Mouse (Mus musculus) liver, embryonic 14.5 days (tissue): Measurements from ENCODE around the gene C1qtnf2. TPM values are rescaled to one million over a fixed set of nuclear protein-coding genes. Genes with fewer than 3 reads are reported as not detected.

Experiments used
- ATAC-seq: fragments of 200-750 bp; cut with Nextera tagmentation; 2 replicates; pipeline ENCODE4 v1.8.0; 2017; ENCODE audit warnings: moderate number of reproducible peaks, mild to moderate bottlenecking, moderate library complexity; ENCODE audit not compliant: insufficient read depth
- DNase-seq, 3 experiments: peaks; one replicate each; pipeline ENCODE4 v3.0.0-alpha.2; 2012 to 2013; ENCODE audit warnings: low read depth in 3 of 3, low spot score in 3 of 3
- H3K27ac ChIP-seq: fragments of 300-500 bp; sonication (generic); 2 replicates; pipeline ENCODE4 v1.5.1; 2014; ENCODE audit warnings: moderate library complexity, mild to moderate bottlenecking, control low read depth, inconsistent platforms
- H3K27me3 ChIP-seq: fragments of 300-500 bp; sonication (generic); 2 replicates; pipeline ENCODE4 v1.6.1; 2014; ENCODE audit warnings: mild to moderate bottlenecking, low read length, moderate library complexity; ENCODE audit not compliant: control insufficient read depth, insufficient read depth
- H3K36me3 ChIP-seq: fragments of 300-500 bp; sonication (generic); replicated peaks from 2 replicates; pipeline ENCODE4 v1.6.1; 2014; ENCODE audit warnings: low read depth; ENCODE audit not compliant: control insufficient read depth, insufficient read depth
- H3K4me1 ChIP-seq, 2 experiments: fragments of 200-500 bp in 1 of 2; fragments of 300-500 bp in 1 of 2; sonication (generic) in 1 of 2; replicated peaks; 2 replicates each; pipeline ENCODE4 v1.6.1; 2012 to 2014; ENCODE audit warnings: antibody characterized with exemption in 1 of 2, inconsistent platforms in 1 of 2, low read length in 1 of 2; ENCODE audit not compliant: control insufficient read depth in 2 of 2, insufficient read depth in 2 of 2
- H3K4me2 ChIP-seq: fragments of 300-500 bp; sonication (generic); 2 replicates; pipeline ENCODE4 v1.6.1; 2014; ENCODE audit warnings: low read depth, mild to moderate bottlenecking, control low read depth, moderate library complexity
- H3K4me3 ChIP-seq, 2 experiments: fragments of 200-500 bp in 1 of 2; fragments of 300-500 bp in 1 of 2; sonication (generic) in 1 of 2; 2 replicates each; pipeline ENCODE4 v1.5.1; 2012 to 2014; ENCODE audit warnings: low read depth in 2 of 2, low read length in 2 of 2, mild to moderate bottlenecking in 2 of 2, control low read depth in 1 of 2, inconsistent platforms in 1 of 2, moderate library complexity in 1 of 2; ENCODE audit not compliant: insufficient read depth in 1 of 2
- H3K9ac ChIP-seq: fragments of 300-500 bp; sonication (generic); replicated peaks from 2 replicates; pipeline ENCODE4 v1.6.1; 2014; ENCODE audit warnings: mild to moderate bottlenecking, control low read depth, moderate library complexity
- H3K9me3 ChIP-seq: fragments of 300-500 bp; sonication (generic); 2 replicates; pipeline ENCODE4 v1.6.1; 2016; ENCODE audit warnings: low read length, mixed read lengths; ENCODE audit not compliant: control insufficient read depth
- CTCF ChIP-seq: IDR thresholded peaks from 2 replicates; pipeline ENCODE4 v1.5.1; 2016; ENCODE audit warnings: antibody characterized with exemption, low read depth, control low read depth
- EP300 ChIP-seq: IDR thresholded peaks from 2 replicates; pipeline ENCODE4 v1.6.1; 2016; ENCODE audit warnings: antibody characterized with exemption, low read depth
- WGBS: fragments of 180-500 bp; shearing (Covaris S2); extraction: QIAGEN DNeasy Blood & Tissue Kit; methylation state at CpG from one replicate; pipeline ENCODE4 v1.1.7; 2014; ENCODE audit not compliant: insufficient replicate concordance; 5-methylcytosine and 5-hydroxymethylcytosine counted together
- polyA plus RNA-seq, 2 experiments: library from polyadenylated mRNA; depleted of rRNA in 1 of 2; stranded (reverse) in 1 of 2; unstranded in 1 of 2; fragments of >200 nt; fragmentation: Nextera tagmentation in 1 of 2; extraction: Ambion mirVana in 1 of 2; gene quantifications; 2 replicates each; pipeline versions ENCODE4 v1.2.1 to v1.2.3; 2012 to 2014

C1qtnf2 gene
- polyA plus RNA-seq, 2 experiments = 0.32 to 0.41 TPM

DNA sequence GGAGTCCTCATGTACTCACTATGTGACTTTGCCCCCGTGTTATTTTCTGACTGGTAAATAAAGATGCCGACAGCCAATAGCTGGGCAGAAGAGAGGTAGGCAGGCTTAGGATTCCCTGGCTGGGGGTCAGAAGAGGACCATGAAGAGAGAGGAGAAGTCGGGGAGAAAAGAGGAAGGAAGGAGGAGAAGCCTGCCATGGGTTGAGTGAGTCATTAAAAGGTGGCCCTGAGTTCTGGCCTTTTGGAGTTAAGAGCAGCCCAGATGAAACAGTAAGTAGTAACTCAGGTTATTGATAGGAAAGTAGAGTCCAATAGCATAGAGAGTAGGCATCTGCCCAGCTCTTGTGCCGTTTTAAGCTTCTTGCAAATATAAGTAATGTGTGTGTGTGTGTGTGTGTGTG is 22.8 kb upstream of the C1qtnf2 start:
- TF ChIP-seq EP300 = no peak
- TF ChIP-seq CTCF = no peak
- Histone ChIP-seq H3K9ac (no peak overlapping the region), H3K27ac (no peak overlapping the region), H3K36me3 (peaks cover 7% of the 10 kb centered on the region; the same call in 1 of the 2 replicates), H3K4me1 (no peaks in the 10 kb centered on the region), H3K4me3 (no peak overlapping the region), H3K27me3 (no peaks in the 10 kb centered on the region), H3K4me2 (no peak overlapping the region), H3K9me3 (no peaks in the 10 kb centered on the region)
- no peak for DNase-seq
- no peak for ATAC-seq
- 29% methylated on average over 4 of the region's 4 CpGs for WGBS

DNA sequence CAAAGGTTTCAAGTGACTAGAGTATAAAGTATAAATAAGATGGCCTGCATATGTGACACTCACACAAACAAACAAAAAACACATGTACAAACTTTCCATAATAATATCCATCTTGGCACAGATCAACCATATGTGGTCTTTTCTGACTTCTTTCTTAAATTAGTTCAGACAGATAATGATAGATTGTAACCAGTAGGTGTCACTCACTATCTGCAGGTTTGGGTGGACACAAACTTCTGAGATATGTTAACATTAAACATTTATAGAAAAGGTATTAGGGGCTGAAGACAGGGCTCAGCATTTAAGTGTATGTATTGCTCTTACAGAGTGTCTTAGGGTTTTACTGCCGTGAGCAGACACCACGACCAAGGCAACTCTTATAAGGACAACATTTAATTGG is 21.8 kb upstream of the C1qtnf2 start:
- no peak overlapping the region for H3K4me2 ChIP-seq
- DNase-seq = no peak
- H3K27me3 ChIP-seq = no peaks in the 10 kb centered on the region
- no peak overlapping the region for H3K27ac ChIP-seq
- H3K9ac ChIP-seq = no peak overlapping the region
- H3K9me3 ChIP-seq = no peaks in the 10 kb centered on the region
- no peak overlapping the region for H3K4me3 ChIP-seq
- 50% methylated on average over 2 of the region's 2 CpGs for WGBS
- TF ChIP-seq CTCF (peak; percentile 6; the same call in 1 of the 2 replicates), EP300 (no peak)
- ATAC-seq = no peak
- 0 out of 2 replicates have a peak, but pooled peaks cover 1% of the 10 kb centered on the region for H3K36me3 ChIP-seq
- no peaks in the 10 kb centered on the region for H3K4me1 ChIP-seq

DNA sequence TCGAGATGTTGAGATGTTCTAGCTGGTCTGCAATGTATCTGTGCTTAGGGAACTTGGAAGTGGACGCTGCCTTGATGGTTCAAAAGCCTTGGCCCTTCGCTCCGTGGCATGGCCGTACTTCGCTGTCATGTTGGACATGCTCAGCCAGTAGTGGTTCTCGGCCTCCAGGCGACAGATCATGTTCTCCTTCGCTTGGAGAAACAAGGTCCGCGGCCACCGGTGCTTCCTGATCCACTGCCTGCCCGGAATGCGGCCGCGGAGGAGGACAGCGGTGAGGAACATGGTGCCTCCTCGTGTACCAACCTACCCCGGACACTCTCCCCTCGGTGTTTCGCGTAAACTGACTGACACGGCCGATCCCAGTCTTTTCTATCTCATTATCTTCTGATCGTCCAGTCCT is 10.9 kb upstream of the C1qtnf2 start:
- H3K4me3 ChIP-seq = no peak overlapping the region
- ATAC-seq (no peak), DNase-seq (no peak)
- no peaks in the 10 kb centered on the region for H3K36me3 ChIP-seq
- no peak for TF ChIP-seq CTCF
- TF ChIP-seq EP300 = no peak
- H3K9me3 ChIP-seq = no peaks in the 10 kb centered on the region
- no peak overlapping the region for H3K9ac ChIP-seq
- no peak overlapping the region for H3K27ac ChIP-seq
- 79% methylated on average over 25 of the region's 25 CpGs for WGBS
- no peaks in the 10 kb centered on the region for H3K27me3 ChIP-seq
- H3K4me1 ChIP-seq = no peaks in the 10 kb centered on the region
- H3K4me2 ChIP-seq = no peak overlapping the region

DNA sequence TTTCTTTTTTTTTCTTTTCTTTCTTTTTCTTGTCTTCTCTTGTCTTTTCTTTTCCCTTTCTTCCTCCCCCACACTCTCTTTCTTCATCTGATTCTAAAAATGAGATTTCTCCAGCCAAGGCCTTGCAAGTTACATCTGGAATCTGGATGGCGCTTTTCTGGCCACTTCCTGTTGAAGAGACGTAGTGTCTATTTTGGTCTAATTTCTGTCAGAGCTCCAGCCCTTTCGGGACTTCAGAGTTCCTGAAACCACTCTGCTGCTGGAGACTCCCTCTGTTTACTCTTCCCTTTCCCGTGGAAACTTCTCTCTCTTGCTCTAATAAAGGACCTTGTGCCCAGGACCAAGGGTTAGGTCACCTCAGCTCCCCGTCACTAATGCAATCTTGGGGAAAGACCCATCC is 4.0 kb upstream of the C1qtnf2 start:
- DNase-seq (no peak), ATAC-seq (no peak)
- Histone ChIP-seq H3K4me3 (no peak overlapping the region), H3K27me3 (no peaks in the 10 kb centered on the region), H3K4me1 (no peaks in the 10 kb centered on the region), H3K9me3 (no peaks in the 10 kb centered on the region), H3K27ac (no peak overlapping the region), H3K36me3 (no peaks in the 10 kb centered on the region), H3K4me2 (no peak overlapping the region), H3K9ac (no peak overlapping the region)
- TF ChIP-seq EP300 = no peak
- TF ChIP-seq CTCF = no peak
- WGBS = 19% methylated on average over 5 of the region's 5 CpGs

DNA sequence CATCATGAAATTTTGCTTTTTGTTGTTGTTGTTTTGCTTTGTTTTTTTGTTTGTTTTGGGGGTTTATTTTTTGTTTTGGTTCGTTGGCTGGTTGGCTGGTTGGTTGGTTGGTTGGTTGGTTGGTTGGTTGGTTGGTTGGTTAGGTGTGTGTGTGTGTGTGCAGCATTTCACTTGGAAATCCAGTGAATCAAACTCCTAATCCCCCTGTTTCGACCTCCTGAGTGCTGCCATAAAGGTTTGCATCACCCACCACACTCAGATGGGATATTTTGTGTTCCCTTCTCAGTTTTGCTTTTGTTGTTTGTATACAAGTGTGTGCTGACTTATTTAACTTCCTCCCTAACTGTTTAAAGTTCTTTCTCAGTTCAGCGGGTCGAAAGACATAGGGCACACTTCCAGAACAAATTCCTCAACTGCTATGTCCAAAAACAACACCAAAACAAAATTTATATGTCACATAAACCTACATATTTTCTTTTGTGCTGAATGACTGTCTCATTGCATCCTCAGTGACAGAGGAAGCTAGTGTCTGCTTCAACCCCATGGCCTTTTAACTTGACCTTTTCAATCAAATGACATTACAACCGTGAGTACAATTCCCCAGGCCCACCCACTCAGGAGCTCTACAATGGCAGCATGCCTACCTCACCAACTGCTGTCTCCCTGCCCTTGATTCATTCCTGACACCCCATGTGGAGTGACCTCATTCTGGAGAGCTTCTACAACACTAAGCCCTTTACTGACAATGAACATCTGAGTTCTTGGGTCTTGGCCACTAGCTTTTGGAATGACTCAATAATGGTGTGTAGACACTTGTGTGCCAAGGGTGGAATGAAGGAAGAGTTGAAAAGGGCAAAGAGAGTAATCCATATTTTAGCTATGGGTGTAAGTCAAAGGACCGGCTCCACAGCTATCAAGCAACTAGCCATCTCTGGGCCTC is 2.9 kb upstream of the C1qtnf2 start:
- H3K4me3 ChIP-seq = no peak overlapping the region
- no peaks in the 10 kb centered on the region for H3K27me3 ChIP-seq
- no peaks in the 10 kb centered on the region for H3K9me3 ChIP-seq
- DNase-seq (no peak), ATAC-seq (no peak)
- no peak overlapping the region for H3K9ac ChIP-seq
- no peak overlapping the region for H3K4me2 ChIP-seq
- 54% methylated on average over 6 of the region's 6 CpGs for WGBS
- no peaks in the 10 kb centered on the region for H3K36me3 ChIP-seq
- no peak overlapping the region for H3K27ac ChIP-seq
- no peaks in the 10 kb centered on the region for H3K4me1 ChIP-seq
- TF ChIP-seq EP300 (no peak), CTCF (no peak)
